Mouse (Mus musculus) mouse trophoblast stem cell (cell line): ENCODE measurements around the gene Gm42715.

Experiments
- in situ Hi-C, 2 experiments: fragments of 300-500 bp; cut with MseI, MboI; formaldehyde crosslinking; loops; 2 replicates in 1 of 2; 3 replicates in 1 of 2; pipeline ENCODE4 v1.15.1; 2025

Gene Gm42715

GRCm38 (mm10) chr7:127585031-127585430 is 65.6 kb downstream of the Gm42715 start:
- in situ Hi-C loops, result no loop called here

- in situ Hi-C loops, result no loop called here
Measured at GRCm38 (mm10) chr7:127586149-127586548, 66.8 kb downstream of the Gm42715 start.

DNA sequence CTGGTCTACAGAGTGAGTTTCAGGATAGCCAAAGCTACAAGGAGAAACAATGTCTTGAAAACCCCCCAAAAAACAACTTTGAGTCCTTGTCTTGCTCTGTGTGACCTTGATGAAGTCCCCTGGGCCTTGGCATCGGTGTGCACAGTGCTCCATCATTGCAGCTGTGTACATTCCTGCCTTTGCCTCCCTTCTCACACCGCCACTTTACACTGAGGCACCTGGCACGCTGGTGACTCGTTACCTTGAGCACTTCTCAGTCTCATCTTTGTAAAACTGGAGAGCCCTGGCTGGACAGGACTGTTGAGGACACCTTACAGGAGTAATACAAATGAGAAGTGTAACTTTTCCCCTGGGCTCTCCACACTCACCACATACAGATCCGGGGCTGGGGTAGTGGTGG is 67.8 kb downstream of the Gm42715 start:
- in situ Hi-C loops, result no loop called here

DNA sequence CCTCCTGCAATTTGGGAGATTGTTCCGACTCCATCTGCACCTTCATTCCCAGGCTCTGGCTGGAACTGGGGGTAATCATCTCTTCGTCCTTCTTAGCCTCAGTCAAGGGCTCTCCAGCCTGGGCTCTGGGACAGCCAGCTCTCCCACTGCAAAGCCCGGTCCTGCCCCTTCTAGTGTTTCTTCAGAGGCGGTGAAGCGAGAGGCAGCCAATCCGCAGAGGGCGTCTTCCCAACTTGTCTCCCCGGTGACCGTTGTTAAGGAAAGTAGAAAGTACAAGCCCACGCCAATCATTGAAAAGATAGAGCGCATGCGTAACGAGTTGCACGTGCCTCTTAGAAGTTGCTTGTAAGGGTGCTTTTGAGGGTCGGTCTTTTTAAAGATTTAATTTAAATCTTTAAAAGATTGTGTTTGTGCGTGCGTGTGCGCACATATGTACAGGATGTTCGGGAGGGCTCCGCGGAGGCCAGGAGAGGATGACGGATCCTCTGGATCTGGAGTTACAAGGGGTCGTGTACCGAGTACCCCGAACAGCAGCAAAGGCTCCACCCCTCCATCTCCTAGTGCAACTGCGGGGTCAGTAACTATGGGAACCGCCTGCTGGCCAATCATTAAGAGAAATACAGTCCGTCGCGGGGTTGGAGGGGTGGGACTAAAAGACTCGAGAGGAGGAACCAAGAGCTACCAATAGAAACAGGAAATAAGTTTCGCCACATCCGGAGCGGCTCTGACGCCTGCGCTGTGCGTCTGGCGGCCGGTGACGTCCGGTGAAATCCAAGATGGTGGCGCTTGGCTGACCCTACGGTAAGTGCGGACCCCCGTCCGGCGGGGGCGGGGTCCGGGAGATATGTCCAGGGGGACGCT is 68.9 kb downstream of the Gm42715 start, which contains the start of the genes Ccdc189 and Rnf40:
Gene Ccdc189 (minus strand): TSS at position 585 of the 861 bp plus-strand sequence.
Gene Rnf40 (plus strand): TSS at position 757 of the 861 bp plus-strand sequence.
- in situ Hi-C loops, result no loop called here

GRCm38 (mm10) chr7:127588901-127589300 is 69.5 kb downstream of the Gm42715 start:
- in situ Hi-C loops, result no loop called here

GRCm38 (mm10) chr7:127589637-127590036 is 70.3 kb downstream of the Gm42715 start:
- in situ Hi-C loops, result no loop called here

DNA sequence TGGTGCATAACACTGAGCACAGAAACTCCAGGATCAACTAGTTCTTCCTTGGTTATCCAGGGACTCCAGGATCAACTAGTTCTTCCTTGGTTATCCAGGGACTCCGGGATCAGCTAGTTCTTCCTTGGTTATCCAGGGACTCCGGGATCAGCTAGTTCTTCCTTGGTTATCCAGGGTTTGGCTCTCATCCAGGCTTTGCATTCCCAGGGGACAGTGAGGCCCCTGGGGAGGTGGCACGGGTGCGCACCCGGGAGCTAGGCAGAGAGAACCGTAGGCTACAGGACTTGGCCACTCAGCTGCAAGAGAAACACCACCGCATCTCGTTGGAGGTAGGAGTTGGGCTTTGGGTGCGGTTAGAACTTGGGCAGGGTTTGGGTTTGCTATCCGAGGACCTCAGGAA is 71.7 kb downstream of the Gm42715 start:
- in situ Hi-C loops, result no loop called here

DNA sequence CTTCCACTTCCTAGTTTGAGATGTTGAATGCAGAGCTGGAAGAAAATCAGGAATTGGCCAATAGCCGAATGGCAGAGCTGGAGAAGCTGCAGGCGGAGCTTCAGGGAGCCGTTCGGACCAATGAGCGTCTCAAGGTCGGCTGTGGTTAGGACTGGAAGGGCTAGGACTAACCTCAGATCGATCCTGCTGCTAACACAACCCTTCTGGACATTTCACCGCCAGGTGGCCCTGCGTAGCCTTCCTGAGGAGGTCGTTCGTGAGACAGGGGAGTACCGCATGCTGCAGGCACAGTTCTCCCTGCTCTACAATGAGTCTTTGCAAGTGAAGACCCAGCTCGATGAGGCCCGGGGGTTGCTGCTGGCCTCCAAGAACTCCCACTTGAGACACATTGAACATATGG is 73.2 kb downstream of the Gm42715 start:
- in situ Hi-C loops, result no loop called here

DNA sequence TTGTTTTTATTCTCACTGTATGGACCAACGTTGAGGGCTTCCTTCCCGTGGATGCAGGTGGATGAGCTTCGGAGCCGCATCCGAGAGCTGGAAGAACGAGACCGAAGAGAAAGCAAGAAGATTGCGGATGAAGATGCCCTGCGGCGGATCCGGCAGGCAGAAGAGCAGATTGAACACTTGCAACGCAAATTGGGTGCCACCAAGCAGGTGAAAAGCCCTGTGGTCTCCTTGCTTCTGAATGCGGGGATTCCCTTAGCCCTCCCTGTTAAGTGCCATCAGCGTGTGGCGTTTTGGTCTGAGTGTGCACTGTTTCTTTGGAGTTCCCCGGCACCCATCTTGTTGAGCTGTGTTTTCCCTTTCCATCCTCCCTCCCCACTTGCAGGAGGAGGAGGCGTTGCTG is 77.4 kb downstream of the Gm42715 start:
- in situ Hi-C loops, result no loop called here

DNA sequence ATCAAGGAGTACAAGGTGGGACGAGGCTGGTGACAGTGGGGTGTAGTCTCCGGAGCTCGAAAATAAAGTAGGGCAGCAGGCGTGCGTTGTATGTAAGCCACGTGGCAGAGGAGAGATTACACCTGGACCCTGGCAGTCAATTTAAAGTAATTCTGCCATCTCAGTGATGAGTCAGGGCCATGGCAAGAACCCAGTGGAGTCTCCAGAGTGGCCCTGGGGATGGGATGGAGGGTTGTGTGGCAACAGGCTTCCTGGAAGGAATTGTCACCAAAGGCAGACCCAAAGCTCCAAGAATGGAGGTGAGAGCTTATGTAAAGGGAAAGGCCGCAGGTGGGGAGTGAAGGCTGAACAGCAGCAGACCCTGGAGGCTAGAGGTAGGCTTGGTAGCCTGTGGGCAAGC is 81.2 kb downstream of the Gm42715 start:
- in situ Hi-C loops, result no loop called here

DNA sequence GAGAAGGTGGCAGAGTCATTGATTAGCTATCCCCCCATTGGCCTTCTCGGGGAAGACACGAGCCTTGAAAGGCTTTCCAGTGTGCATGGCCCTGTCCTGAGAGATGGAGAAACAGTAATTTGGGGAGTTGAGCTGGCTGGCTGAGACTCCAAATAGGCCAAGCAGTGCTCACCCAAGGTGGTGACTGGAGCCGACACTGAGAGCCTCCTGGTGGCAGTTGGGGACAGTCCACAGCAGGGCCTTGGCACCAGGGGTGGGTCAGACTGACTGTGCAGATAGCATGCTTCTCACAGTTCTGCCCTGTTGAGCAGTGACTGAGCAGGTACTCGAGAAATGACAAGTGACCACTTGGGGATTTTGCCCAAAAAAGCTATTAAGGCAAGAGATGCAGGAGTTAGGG is 82.4 kb downstream of the Gm42715 start:
- in situ Hi-C loops, result no loop called here

DNA sequence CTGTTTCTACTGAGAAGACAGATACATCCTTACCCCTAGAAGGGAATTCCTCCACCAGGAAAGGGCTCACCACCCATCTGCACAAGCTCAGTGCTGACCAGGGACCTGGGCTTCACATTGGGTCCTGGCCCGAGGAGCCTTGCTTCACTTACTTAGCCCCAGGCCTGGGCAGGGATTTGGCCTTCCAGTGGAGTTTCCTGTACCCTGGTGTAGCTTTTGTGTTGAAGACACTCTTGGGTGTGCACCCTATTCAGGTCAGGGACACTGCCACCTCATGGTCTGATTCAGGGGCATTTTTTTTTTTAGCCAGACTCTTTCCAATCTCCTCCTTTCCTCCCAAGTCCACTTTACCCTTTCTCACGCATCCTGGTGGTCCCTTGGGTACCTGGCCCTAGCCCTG is 83.5 kb downstream of the Gm42715 start:
- in situ Hi-C loops, result no loop called here

- in situ Hi-C loops, result no loop called here
Measured at GRCm38 (mm10) chr7:127604256-127604655, 84.9 kb downstream of the Gm42715 start.

DNA sequence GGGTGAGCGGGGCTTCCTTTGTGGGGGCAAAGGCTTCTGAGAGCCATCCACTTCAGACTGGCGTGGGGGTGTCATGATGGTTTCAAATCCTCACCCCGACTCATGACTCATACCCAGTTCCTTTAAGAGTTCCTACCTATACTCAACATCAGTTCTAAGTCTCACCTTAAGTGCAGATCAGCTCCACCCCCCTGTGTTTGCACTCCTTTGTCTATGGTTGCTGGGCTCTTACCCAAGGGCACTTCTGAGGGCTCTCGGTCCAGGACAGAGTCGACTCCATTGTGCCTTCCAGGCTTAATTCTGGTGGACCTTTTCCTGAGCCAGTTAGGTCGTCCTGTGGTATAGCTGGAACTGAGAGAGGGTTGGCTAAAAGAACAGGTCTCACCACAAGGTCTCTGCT is 87.8 kb downstream of the Gm42715 start:
- in situ Hi-C loops, result no loop called here

DNA sequence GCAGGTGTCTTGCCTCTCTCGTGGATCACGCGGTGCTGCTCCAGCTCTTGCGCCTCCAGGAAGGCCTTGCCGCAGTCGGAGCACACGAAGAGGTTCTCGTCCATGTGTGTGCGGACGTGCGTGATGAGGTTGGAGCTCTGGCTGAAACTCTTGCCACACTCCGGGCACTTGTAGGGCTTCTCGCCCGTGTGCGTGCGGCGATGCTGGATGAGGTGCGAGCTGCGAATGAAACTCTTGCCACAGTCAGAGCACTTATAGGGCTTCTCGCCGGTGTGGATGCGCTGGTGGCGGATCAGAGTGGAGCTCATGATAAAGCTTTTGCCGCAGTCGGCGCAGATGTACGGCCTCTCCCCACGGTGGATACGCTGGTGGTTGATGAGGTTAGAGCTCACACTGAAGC is 91.6 kb downstream of the Gm42715 start:
- in situ Hi-C loops, result no loop called here

GRCm38 (mm10) chr7:127611561-127611960 is 92.2 kb downstream of the Gm42715 start:
- in situ Hi-C loops, result no loop called here

GRCm38 (mm10) chr7:127613501-127613900 is 94.1 kb downstream of the Gm42715 start:
- in situ Hi-C loops, result no loop called here

- in situ Hi-C loops, result no loop called here
Measured at GRCm38 (mm10) chr7:127614091-127614490, 94.7 kb downstream of the Gm42715 start.

GRCm38 (mm10) chr7:127614511-127614890 is 95.1 kb downstream of the Gm42715 start:
- in situ Hi-C loops, result no loop called here

- in situ Hi-C loops, result no loop called here
Measured at GRCm38 (mm10) chr7:127614891-127615843, 95.8 kb downstream of the Gm42715 start, which contains the start of gene Zfp629. TSS of gene Zfp629 (minus strand) at chr7:127615797.

- in situ Hi-C loops, result no loop called here
Measured at GRCm38 (mm10) chr7:127616336-127616735, 97.0 kb downstream of the Gm42715 start.
